Mouse (Mus musculus) kidney, adult 2 months (tissue): Measurements from ENCODE around the gene Mylk2.

Experiments
- CTCF ChIP-seq: fragments of 200-500 bp; conservative IDR thresholded peaks from 2 replicates; pipeline ENCODE4 v1.5.1; 2011; ENCODE audit warnings: low read depth, mild to moderate bottlenecking, control low read depth, low read length, moderate library complexity, mixed read lengths; ENCODE audit not compliant: insufficient read depth, insufficient read length
- POLR2A ChIP-seq: fragments of 200-500 bp; IDR thresholded peaks from one replicate; pipeline ENCODE4 v1.6.1; 2011; ENCODE audit warnings: low read depth, low read length, control low read depth

GRCm38 (mm10) chr2:152888774-152889173 is 22.4 kb upstream of the Mylk2 start:
- TF ChIP-seq CTCF (no peak), POLR2A (no peak)
